Mouse (Mus musculus) retina, adult 2 months (tissue): ENCODE measurements around the gene Ppfibp2.

Source experiments
- DNase-seq: peaks from one replicate; pipeline ENCODE4 v3.0.0-alpha.2; 2012; ENCODE audit warnings: low read depth, low spot score

The Ppfibp2 gene

DNA sequence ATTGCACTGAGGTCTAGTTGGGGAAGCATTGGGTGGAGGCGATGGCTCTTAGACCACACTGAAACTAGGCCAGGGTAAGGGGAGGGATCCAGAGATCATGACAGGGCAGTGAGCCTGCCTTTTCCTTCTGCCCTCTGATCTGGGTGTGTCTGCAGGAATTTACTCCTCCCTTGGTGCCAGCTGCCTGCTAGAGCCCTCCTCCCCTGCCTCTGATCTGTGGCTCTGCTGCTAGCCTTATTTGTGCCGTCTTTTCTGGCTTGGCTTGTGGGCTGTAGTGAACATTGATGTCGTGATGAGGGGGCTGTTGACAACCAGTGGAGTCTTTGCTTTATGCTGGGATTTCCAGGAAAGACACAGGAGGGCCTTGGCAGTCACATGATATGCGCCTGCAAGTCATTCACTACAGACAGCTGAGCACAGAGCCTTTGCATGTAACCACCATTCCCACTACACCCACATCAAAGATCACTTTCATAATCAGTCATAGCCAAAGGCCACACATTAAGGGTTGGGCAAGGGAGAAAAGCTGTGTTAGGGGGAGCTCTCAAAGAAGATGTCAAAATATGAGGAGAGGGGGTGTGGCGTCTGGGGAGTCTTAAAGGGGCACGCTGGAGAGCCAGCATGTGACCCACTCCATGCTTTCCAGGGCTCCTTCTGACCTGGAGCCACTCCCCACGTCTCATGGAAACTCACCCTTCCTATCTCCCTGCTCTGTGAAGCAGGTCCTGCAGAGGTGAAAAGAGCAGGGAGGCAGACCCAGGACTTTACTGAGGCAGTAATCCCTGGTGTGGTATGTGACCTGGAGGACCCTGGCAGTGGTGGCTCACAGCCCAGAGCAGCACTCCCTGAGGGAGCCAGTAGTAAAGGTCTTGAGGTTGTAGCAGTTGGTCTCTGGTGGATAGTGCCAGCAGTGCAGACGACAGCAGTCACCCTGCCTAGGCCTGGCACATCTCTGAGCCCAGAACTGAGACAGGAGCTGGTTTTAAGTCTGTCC, 69.4 kb downstream of the Ppfibp2 start:
- no peak for DNase-seq

DNA sequence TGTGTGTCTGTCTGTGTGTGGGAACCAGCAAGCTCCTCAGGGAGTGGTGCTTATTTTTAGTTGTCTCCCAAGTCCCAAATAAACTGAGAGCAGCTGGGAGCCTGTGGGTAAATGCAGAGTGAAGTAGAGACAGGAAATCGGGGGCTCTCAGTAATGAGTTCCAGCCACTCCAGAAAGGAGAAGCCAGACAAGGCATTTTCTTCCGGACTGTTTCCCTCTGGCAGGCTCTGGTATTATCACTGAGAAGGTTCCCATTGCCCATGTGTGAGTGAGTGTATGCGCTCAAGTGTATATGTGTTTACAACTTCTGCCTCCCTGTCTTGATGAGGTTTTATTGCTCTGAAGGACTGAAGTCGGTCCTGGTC, 70.2 kb downstream of the Ppfibp2 start:
- no peak for DNase-seq

DNA sequence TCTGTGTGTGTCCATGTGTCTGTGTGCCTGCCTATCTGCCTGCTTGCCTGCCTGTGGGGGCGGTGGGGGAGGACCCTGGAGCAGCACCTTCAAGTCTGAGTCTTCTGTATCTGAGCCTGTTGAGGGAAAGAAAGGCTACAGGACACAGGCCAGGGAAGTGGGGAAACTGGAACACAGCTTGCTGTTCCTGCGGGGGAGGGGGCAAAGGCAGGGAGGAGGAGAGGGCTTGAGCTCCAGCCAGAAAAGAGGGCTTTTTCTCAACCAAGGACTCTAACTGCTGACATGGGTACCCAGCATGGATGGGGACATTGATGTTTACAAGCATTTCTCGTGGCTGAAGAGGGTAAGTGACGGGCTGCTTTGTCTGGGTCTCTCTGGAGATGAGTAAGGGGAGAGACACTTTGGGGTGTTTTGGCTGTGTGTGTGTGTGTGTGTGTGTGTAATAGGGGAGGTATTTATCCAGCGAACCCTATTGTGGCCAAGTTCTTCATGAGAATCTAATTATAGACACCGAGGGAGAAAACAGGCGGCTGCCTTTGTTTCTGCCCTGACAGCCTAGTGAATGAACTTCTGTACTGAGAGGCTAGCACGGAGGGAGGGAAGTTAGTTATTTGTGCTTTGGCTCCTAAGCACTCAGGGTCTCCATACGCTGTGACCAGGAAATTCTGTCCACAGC, 70.7 kb downstream of the Ppfibp2 start:
- DNase-seq = no peak

DNA sequence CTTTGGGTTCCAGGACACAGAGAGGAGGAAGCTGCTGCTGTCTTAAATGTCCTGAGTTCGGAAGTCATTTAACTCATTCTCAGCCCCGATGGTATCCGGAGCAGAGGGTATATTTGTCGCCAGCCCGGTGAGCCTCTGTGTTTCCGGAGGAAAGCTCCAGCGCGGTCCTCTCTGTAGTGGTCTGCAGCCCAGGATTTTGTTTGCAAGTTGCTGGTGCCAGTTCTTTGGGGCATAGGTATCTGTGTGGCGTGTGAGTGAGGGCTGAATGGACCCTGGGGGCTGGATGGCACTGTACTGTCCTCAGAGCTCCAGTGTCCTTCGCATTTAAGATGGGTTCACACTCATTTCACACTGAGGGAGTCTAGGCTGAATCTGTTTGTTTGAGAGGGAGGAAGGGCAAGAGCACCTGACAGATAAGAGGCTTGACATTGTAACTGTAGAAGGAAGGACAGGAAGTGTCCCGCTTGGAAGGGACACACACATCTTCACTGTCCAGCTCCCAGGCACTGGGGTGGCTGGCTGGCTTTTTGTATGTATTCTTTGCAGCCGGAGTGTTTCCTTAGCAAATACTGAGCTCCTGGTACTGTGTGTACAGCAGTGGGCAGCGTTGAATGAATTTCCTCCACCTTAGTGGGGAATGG, 71.4 kb downstream of the Ppfibp2 start:
- DNase-seq = no peak

DNA sequence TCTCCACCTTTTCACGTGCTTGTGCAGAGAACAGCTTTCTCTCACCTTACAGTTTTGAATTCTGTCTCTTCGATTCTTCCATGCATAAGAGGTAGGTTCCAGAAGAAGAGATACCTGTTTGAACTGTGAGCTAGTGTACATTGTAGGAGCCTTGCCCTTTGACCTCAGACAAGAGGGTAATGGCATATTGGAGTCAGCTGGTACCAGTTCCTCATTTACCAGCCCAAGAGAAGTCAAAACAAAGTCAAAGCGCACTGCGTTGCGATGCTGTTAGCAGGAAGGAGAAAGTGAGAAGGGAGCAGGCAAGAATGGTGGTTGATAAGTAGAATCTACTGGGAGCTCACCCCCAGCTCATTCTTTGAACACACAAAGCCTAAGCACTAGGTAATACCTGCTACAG, 73.5 kb downstream of the Ppfibp2 start:
- DNase-seq = no peak

DNA sequence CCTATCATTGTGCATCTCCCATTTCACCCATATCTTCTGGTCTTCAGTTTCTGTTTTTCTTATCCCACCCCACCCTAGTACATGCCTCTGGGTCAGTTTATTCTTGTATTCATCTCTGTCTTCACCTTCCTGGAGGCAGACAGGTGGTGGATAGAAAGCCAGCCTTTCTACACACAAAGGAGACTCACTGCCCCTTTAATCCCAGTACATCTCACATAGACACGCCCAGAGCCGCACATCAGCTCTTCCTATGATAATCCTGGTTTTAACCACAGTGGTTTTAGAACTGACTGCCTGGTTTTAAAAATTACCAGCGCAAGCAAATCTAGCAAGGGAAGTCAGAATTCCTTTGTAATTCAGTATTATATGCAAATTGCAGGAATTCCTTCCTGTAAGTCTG, 80.2 kb downstream of the Ppfibp2 start:
- no peak for DNase-seq

DNA sequence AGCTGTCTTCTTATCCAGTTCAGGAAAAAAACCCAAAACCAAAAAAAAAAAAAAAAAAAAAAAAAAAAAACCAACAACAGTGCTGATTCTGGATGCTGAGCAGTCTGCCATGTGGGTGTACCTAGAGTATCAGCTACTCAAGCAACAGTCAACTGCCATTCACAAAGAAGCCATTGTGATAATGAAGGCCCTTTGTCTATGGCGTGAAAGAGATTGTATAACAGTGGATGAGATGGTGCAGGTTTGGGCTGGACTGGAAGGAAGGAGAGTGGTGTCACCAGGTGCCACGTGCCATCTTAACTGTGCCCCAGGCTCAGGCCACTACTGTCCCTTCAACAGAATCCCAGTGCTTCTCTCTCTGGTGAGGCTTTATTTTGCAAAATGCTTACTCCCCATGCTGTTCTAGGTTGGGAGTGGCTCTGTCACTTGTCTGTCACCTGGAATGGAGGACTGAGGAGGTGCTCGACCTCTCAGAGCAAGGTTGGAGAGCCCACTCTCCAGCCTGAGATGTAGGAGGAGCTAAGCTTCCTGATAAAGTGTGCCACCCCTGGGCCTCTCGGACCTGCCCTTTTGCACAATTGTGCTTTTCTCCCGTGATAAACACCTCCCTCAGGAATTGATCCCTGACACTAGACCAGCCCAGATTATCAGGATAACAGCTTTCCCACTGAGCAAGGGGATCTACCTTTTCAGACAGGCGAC, 85.3 kb downstream of the Ppfibp2 start:
- no peak for DNase-seq

DNA sequence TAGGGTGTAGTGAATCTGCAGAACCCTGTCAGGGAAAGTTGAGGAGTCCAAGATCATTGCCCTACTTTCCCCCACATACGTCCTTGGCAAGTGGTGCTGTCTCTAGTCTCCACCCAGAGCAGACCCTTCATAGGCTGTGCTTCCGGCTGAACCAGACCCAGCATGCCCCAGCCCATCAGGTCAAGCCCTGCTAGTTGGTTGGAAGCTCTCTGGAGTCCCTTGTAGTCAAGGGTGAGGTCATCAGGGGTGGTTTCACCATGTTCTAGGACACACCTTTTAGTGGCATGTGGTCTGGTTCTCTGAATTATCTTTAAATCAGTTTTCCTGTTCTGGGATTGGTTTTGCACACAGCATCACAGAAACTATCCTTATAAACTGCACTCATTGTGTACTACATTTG, 86.3 kb downstream of the Ppfibp2 start:
- no peak for DNase-seq

DNA sequence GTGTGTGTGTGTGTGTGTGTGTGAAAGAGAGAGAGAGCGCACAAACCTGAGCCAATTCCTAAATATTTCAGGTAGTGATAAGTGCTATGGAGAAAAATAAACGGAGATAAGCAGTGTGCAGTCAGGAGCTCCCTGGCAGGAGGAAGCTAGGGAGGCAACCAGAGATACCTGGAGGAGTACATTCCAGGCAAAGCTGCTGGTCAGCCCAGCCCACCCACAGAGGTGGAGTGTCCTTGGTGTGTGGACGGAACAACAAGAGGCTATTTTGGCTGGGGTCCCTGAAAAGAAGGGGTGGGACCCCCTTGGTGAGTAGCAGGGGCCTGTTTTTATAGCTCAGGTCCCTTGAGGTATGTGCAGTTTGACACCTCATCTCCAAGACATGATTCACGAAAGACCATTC, 88.2 kb downstream of the Ppfibp2 start:
- no peak for DNase-seq

DNA sequence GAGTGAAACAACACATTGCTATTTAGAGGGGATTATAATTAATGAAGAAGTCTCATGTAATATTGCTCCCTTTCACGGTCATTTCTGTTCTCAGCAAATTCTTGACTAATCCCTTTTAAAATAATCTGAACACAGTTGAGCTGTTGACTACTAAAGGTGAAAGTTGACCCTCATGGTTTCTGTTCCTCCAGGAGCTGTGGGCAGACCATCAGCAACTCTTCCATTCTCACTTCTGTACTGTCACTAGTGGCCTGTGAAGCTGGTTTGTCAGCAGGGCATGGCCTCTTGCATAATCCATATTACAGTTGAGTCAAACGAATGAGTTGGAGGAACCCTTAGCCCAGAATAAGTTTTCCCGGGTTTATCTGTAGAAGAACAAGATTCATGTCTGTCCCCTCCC, 88.6 kb downstream of the Ppfibp2 start:
- no peak for DNase-seq

DNA sequence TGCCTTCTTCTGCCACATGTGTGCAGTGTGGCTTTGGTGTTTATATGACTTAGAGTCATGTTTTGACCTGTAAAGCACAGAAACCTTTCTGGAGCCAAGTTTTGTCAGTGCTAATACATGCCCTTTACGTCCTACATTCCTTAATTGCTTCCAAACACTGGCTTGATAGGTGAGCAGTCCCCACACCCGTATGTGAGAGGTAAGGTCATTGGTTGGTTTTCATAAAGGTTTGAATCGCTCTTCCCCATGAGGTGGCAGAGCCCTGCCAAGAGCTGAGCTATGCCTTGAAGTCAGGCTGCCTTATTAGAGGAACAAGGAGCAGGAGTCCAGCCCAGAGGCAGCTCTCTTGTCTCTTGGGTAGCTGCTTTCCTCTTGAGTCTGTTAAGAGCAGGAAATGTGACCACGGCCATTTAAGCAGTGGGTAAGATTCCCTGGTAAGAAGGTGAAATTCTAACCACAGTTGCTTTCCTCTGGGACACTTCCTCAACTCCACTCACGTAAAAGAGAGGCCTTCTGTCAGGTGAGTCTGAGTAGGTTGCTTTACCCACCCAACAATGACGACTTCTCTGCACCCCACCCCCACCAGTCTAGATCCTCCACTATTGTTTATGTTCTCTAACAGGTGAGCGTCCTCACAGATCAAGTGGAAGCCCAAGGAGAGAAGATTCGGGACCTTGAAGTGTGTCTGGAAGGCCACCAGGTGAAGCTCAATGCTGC, 90.4 kb downstream of the Ppfibp2 start:
- no peak for DNase-seq

DNA sequence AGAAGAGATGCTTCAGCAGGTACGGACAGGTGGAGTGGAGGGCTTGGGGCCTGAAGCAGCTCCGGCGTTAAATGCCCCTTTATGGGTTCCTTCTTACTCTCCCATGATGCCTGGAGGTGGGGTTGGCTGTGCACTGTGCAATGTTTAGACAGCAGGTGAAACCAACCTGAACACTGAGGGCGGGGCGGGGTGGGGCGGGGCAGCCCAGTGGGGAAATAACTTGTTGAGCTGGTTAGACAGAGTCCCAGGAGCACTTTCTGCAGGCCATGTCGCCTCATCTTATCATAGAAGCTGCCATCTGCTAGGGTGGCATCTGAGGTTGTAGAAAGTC, 90.9 kb downstream of the Ppfibp2 start:
- DNase-seq = no peak

DNA sequence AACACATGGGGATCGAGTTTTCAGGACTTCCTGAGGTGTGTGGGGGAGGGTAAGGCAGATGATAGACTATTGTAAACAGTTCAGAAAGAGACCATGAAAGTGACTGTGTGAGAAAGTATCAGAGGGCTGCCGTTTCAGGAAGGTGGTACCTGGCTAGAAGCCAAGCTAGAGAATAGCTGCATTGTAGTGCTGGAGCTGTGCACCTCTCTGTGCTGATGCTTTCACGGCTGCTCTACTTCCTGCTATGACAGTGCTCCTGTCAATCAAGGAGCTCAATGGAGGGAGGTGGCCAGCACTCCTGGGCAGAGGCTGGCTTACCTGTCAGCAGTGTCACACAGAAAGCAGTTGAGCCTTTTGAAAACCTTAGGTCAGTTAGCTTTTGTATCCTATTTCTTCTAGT, 92.4 kb downstream of the Ppfibp2 start:
- DNase-seq = no peak

DNA sequence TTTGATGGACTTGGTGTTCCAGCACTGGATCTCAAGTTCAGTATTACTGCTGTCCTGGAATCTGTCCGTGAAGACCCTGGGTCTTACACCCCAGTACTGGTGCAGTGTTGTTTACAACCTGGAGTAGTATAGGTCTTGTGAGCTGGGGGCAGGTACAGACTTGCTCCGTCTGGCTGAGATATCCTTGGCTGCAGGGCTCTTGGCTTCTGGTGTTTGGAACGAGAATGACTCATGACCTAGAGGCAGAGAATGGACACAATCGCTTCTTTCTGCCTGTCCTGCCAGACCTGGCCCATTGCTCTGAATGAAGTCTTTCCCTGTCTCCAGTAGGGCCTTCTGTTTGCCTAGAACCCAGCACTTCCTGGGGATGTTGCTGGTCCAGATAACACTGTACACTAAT, 93.0 kb downstream of the Ppfibp2 start:
- DNase-seq = no peak

DNA sequence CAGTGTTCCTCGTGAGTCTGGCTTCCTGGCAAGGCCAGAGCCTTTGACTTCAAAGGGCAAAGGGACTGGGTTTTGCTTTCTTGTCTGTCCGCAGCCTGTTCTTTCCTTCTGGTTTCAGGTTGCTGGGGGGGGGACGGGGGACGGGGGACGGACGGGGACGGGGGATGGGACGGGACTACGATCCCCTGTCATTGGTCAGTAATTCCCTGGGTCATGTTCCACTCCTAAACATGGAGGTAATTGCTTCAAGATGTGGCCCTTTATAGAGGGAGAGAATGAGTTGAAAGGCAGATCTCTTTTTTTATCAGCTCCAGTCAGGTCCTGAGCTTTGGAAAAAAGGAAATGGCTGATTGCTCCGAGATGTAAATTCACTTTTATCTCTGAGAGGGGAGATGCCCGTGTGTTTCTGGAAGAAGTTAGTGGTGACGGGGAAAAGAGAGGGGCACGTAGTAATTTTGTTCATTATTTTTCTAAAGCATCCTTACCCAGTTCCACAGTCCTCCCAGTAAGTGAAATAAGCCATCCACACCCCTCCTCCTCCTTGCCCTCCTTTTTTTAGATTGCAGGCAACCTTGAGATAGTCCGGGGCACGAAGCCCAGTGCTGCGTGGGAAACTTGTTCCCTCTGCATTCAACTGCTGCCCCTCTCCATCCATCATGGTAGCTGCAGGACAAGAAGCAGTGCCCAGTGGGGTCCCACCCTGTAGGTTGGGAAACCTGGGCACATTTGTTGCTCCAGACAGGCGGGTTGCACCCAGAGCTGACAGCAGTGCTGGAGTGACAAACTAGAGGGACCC, 95.6 kb downstream of the Ppfibp2 start:
- DNase-seq = no peak

DNA sequence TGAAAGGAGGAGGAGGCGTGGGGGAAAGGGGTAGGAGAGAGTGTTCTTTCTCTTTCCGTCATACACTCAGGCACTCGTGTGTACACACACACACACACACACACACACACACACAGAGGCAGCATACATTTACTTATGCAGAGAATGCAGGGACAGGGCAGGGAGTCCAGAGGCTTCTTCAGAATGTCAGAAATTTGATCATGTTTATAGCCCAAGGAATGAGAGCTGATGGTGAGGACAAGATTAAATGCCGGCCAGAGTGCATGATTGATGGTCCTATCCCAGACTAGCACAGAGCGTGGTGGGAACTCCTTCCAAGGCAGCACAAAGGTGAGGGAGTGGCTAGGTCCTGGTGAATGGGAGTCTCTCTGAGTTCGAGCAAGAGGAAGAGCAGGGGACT, 96.5 kb downstream of the Ppfibp2 start:
- no peak for DNase-seq

DNA sequence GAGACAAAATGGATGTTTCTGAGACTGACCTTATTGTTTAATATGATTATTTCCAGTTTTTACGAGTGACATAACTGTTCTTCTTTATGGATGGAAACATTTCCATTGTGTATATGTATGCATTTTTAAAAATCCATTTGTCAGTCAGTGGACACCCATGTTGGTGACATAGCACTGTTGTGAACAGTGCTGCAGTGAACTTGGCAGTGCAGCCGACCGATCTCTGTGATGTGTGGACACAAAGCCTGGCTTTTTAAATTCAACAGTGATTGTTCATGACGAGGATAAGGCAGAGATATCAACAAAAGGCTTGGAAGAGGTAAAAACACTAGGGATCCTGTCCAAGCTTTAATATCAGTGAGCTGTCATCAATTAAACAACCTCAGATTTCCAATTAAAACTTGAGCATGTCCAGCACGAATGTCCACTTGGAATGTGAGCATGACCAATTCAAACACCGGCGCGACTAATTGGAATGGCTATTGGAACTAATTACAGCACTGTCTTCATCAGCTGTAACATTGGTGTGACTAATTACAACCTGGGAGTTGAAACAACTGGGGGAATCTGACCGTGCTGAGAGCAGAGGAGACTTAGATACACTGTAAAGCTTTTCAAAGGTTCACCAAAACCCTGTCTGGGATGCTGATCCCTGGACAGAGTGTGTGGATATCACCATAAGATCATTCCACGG, 99.4 kb downstream of the Ppfibp2 start:
- DNase-seq = no peak

DNA sequence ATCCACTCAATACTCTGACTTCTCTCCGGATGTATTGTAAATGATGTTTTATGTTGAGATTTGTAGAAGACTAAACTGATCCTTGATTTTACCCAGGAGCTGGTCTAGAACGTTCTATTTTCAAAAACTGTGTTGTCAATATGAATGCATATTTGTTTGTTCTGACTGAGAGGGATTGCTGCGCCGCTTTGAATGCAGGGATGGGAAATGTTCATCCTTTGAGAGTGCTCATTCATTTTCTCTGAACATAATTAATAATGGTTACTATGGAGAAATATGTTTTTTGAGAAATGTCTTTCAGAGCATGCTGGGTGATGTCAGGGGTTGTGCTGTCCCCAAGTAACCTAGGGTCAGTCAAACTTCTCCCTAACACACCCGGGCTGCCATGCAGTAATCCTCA, 102.1 kb downstream of the Ppfibp2 start:
- DNase-seq = no peak

DNA sequence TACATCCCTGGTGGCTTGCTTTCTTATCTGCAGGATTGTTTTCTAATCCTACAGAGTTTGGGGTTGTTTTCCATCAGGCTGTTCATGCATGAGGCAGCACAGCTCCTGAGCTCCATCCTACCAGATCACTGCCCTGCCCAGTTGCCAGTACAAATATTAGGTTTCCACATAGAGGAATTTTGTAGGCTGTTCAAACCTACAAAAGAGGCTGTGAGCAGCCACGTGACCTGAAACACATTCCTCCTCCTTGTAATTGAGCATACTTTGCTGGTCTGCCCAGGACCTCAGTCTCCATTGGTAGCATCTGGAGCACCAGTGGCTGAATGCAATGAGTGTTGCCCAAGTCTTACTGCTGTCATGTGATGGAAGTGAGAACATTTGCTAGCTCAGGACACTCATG, 104.9 kb downstream of the Ppfibp2 start:
- DNase-seq = no peak

DNA sequence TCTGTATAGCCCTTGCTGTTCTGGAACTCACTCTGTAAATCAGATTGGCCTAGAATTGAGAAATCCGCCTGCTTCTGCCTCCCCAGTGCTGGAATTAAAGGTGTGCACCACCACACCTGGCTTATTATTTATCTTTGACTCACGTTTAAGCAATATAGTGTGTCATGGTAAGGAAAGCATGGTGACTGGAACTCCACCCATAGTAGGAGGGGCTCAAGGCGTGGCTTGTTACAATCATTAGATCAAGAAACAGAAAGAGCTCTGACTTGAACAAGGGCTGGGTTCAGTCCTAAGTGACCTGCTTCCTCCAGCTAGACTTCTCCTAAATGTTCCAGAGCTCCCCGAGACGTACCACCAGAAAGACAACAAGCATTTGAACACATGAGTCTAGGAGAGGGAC, 105.6 kb downstream of the Ppfibp2 start:
- no peak for DNase-seq
